Mouse (Mus musculus): Measurements from ENCODE around the gene Ostm1.

- TF ChIP-seq POLR2A (IDR thresholded peaks at IDR 0.05; ENCODE audit: insufficient read depth, low read depth, low read length), result no peak
- no peak for TF ChIP-seq CTCF (IDR thresholded peaks at IDR 0.05; ENCODE audit: insufficient read depth, low read depth, low read length)
Measured at GRCm38 (mm10) chr10:42723275-42724232, 139.9 kb downstream of the Ostm1 start.
